Mouse (Mus musculus): ENCODE results near the gene Arl16. TPM values are rescaled to one million over a fixed set of nuclear protein-coding genes. Genes with fewer than 3 reads are reported as not detected.

The Arl16 gene
- polyA plus RNA-seq, 1 experiment from 2014 or later, result 66.9 TPM

GRCm38 (mm10) chr11:120437152-120437856, 30.1 kb downstream of the Arl16 start, which contains the start of gene Nploc4:
Gene Nploc4, minus strand, starts transcription at chr11:120437708.
- Histone ChIP-seq H3K9me3 (no peaks in the 10 kb centered on the region), H3K4me1 (peaks cover 14% of the 10 kb centered on the region), H3K4me3 (peak within 1 kb of the TSS; percentile 91), H3K36me3 (replicated peaks) (peaks cover 30% of the 10 kb centered on the region), H3K27ac (replicated peaks) (peak within 1 kb of the TSS; percentile 95), H3K27me3 (replicated peaks; ENCODE audit: low read depth, poor library complexity, severe bottlenecking) (no peaks in the 10 kb centered on the region)
- DNase-seq (ENCODE audit: low spot score), result peak; percentile 95
- WGBS, result under 1% methylated on average over 77 of the region's 77 CpGs

GRCm38 (mm10) chr11:120426727-120427126, 40.7 kb downstream of the Arl16 start:
- WGBS, result 94% methylated on average over 3 of the region's 3 CpGs
- peaks cover 95% of the 10 kb centered on the region for H3K36me3 ChIP-seq (replicated peaks)
- H3K27me3 ChIP-seq (replicated peaks; ENCODE audit: low read depth, poor library complexity, severe bottlenecking), result no peaks in the 10 kb centered on the region
- no peaks in the 10 kb centered on the region for H3K4me1 ChIP-seq
- H3K4me3 ChIP-seq, result no peak overlapping the region
- no peak overlapping the region for H3K27ac ChIP-seq (replicated peaks)
- H3K9me3 ChIP-seq, result no peaks in the 10 kb centered on the region
- no peak for DNase-seq (ENCODE audit: low spot score)

- H3K27me3 ChIP-seq (replicated peaks; ENCODE audit: low read depth, poor library complexity, severe bottlenecking), result no peaks in the 10 kb centered on the region
- DNase-seq (ENCODE audit: low spot score), result peak; percentile 68
- no peaks in the 10 kb centered on the region for H3K4me1 ChIP-seq
Observed at GRCm38 (mm10) chr11:120423569-120424295, 43.7 kb downstream of the Arl16 start.

GRCm38 (mm10) chr11:120422651-120423568, 44.5 kb downstream of the Arl16 start:
- no peak for DNase-seq (ENCODE audit: low spot score)
- peaks cover 96% of the 10 kb centered on the region for H3K36me3 ChIP-seq (replicated peaks)
- H3K9me3 ChIP-seq, result no peaks in the 10 kb centered on the region
- H3K27me3 ChIP-seq (replicated peaks; ENCODE audit: low read depth, poor library complexity, severe bottlenecking), result no peaks in the 10 kb centered on the region
- no peaks in the 10 kb centered on the region for H3K4me1 ChIP-seq
- no peak overlapping the region for H3K27ac ChIP-seq (replicated peaks)
- 91% methylated on average over 13 of the region's 13 CpGs for WGBS
- no peak overlapping the region for H3K4me3 ChIP-seq

More at GRCm38 (mm10) chr11:120423569-120424295, 43.7 kb downstream of the Arl16 start:
- no peaks in the 10 kb centered on the region for H3K9me3 ChIP-seq
- 77% methylated on average over 9 of the region's 9 CpGs for WGBS
- no peak overlapping the region for H3K27ac ChIP-seq (replicated peaks)
- peaks cover 96% of the 10 kb centered on the region for H3K36me3 ChIP-seq (replicated peaks)
- H3K4me3 ChIP-seq, result no peak overlapping the region

GRCm38 (mm10) chr11:120418592-120418991, 48.8 kb downstream of the Arl16 start:
- Histone ChIP-seq H3K4me3 (no peak overlapping the region), H3K36me3 (replicated peaks) (peaks cover 98% of the 10 kb centered on the region)
- WGBS, result 94% methylated on average over 1 of the region's 1 CpGs

GRCm38 (mm10) chr11:120417852-120418251, 49.6 kb downstream of the Arl16 start:
- H3K4me3 ChIP-seq, result no peak overlapping the region
- H3K27me3 ChIP-seq (replicated peaks; ENCODE audit: low read depth, poor library complexity, severe bottlenecking), result no peaks in the 10 kb centered on the region
- no peaks in the 10 kb centered on the region for H3K4me1 ChIP-seq
- 94% methylated on average over 7 of the region's 7 CpGs for WGBS
- no peaks in the 10 kb centered on the region for H3K9me3 ChIP-seq
- no peak for DNase-seq (ENCODE audit: low spot score)
- no peak overlapping the region for H3K27ac ChIP-seq (replicated peaks)
- peaks cover 98% of the 10 kb centered on the region for H3K36me3 ChIP-seq (replicated peaks)

More at GRCm38 (mm10) chr11:120418592-120418991, 48.8 kb downstream of the Arl16 start:
- DNase-seq (ENCODE audit: low spot score), result no peak
- Histone ChIP-seq H3K4me1 (no peaks in the 10 kb centered on the region), H3K27me3 (replicated peaks; ENCODE audit: low read depth, poor library complexity, severe bottlenecking) (no peaks in the 10 kb centered on the region), H3K27ac (replicated peaks) (no peak overlapping the region), H3K9me3 (no peaks in the 10 kb centered on the region)

Other genes with a start within 250 kb of the Arl16 start
- gene Bahcc1, start 234.7 kb downstream of the Arl16 start, polyA plus RNA-seq (2016; fragmentation: Nextera tagmentation; extraction: Ambion mirVana), result 18.0 and 18.4 TPM in 2 replicates
- 3,067 and 3,150 TPM in 2 replicates for gene Actg1, start 119.1 kb downstream of the Arl16 start, polyA plus RNA-seq (2016; fragmentation: Nextera tagmentation; extraction: Ambion mirVana)
- 0.10 and 0.19 TPM in 2 replicates for gene Fscn2, start 106.1 kb downstream of the Arl16 start, polyA plus RNA-seq (2016; fragmentation: Nextera tagmentation; extraction: Ambion mirVana)
- 38.3 and 39.0 TPM in 2 replicates for gene Faap100, start 88.8 kb downstream of the Arl16 start, polyA plus RNA-seq (2016; fragmentation: Nextera tagmentation; extraction: Ambion mirVana)
- 45.3 and 51.9 TPM in 2 replicates for gene Nploc4, start 29.9 kb downstream of the Arl16 start, polyA plus RNA-seq (2016; fragmentation: Nextera tagmentation; extraction: Ambion mirVana)
- gene Tspan10, start 25.0 kb downstream of the Arl16 start, polyA plus RNA-seq (2016; fragmentation: Nextera tagmentation; extraction: Ambion mirVana), result 0.69 and 1.5 TPM in 2 replicates
- 0.44 and 0.67 TPM in 2 replicates for gene Pde6g, start 14.1 kb downstream of the Arl16 start, polyA plus RNA-seq (2016; fragmentation: Nextera tagmentation; extraction: Ambion mirVana)
- 8.5 and 12.8 TPM in 2 replicates for gene Oxld1, start 9.5 kb downstream of the Arl16 start, polyA plus RNA-seq (2016; fragmentation: Nextera tagmentation; extraction: Ambion mirVana)
- gene Ccdc137, start 9.5 kb downstream of the Arl16 start, polyA plus RNA-seq (2016; fragmentation: Nextera tagmentation; extraction: Ambion mirVana), result 49.6 and 50.7 TPM in 2 replicates
- 206 and 216 TPM in 2 replicates for gene Mrpl12, start 17.0 kb upstream of the Arl16 start, polyA plus RNA-seq (2016; fragmentation: Nextera tagmentation; extraction: Ambion mirVana)
- gene Slc25a10, start 24.2 kb upstream of the Arl16 start, polyA plus RNA-seq (2016; fragmentation: Nextera tagmentation; extraction: Ambion mirVana), result 68.6 and 69.4 TPM in 2 replicates
- gene Gcgr, start 63.1 kb upstream of the Arl16 start, polyA plus RNA-seq (2016; fragmentation: Nextera tagmentation; extraction: Ambion mirVana), result 0.33 and 0.62 TPM in 2 replicates
- 201 and 221 TPM in 2 replicates for gene Mcrip1, start 82.1 kb upstream of the Arl16 start, polyA plus RNA-seq (2016; fragmentation: Nextera tagmentation; extraction: Ambion mirVana)
- not detected in 2 replicates for gene Ppp1r27, start 83.5 kb upstream of the Arl16 start, polyA plus RNA-seq (2016; fragmentation: Nextera tagmentation; extraction: Ambion mirVana)
- 556 and 565 TPM in 2 replicates for gene P4hb, start 105.6 kb upstream of the Arl16 start, polyA plus RNA-seq (2016; fragmentation: Nextera tagmentation; extraction: Ambion mirVana)
- 735 and 777 TPM in 2 replicates for gene Arhgdia, start 114.0 kb upstream of the Arl16 start, polyA plus RNA-seq (2016; fragmentation: Nextera tagmentation; extraction: Ambion mirVana)
- gene Alyref, start 130.8 kb upstream of the Arl16 start, polyA plus RNA-seq (2016; fragmentation: Nextera tagmentation; extraction: Ambion mirVana), result 620 and 640 TPM in 2 replicates
- gene Anapc11, start 130.8 kb upstream of the Arl16 start, polyA plus RNA-seq (2016; fragmentation: Nextera tagmentation; extraction: Ambion mirVana), result 192 and 198 TPM in 2 replicates
- gene Npb, start 140.9 kb upstream of the Arl16 start, polyA plus RNA-seq (2016; fragmentation: Nextera tagmentation; extraction: Ambion mirVana), result not detected in 2 replicates
- 142 and 145 TPM in 2 replicates for gene Pcyt2, start 150.3 kb upstream of the Arl16 start, polyA plus RNA-seq (2016; fragmentation: Nextera tagmentation; extraction: Ambion mirVana)
- gene Sirt7, start 157.6 kb upstream of the Arl16 start, polyA plus RNA-seq (2016; fragmentation: Nextera tagmentation; extraction: Ambion mirVana), result 27.7 and 29.5 TPM in 2 replicates
- gene Mafg, start 166.0 kb upstream of the Arl16 start, polyA plus RNA-seq (2016; fragmentation: Nextera tagmentation; extraction: Ambion mirVana), result 24.2 and 25.1 TPM in 2 replicates
- 32.7 and 33.7 TPM in 2 replicates for gene Pycr1, start 176.2 kb upstream of the Arl16 start, polyA plus RNA-seq (2016; fragmentation: Nextera tagmentation; extraction: Ambion mirVana)
- gene Myadml2, start 180.6 kb upstream of the Arl16 start, polyA plus RNA-seq (2016; fragmentation: Nextera tagmentation; extraction: Ambion mirVana), result not detected in 2 replicates
- 4.4 and 4.8 TPM in 2 replicates for gene Notum, start 193.6 kb upstream of the Arl16 start, polyA plus RNA-seq (2016; fragmentation: Nextera tagmentation; extraction: Ambion mirVana)
- 151 and 155 TPM in 2 replicates for gene Aspscr1, start 205.4 kb upstream of the Arl16 start, polyA plus RNA-seq (2016; fragmentation: Nextera tagmentation; extraction: Ambion mirVana)
- 119 and 124 TPM in 2 replicates for gene Cenpx, start 246.1 kb upstream of the Arl16 start, polyA plus RNA-seq (2016; fragmentation: Nextera tagmentation; extraction: Ambion mirVana)
- gene Lrrc45, start 246.3 kb upstream of the Arl16 start, polyA plus RNA-seq (2016; fragmentation: Nextera tagmentation; extraction: Ambion mirVana), result 56.8 and 58.9 TPM in 2 replicates

Measured in embryonic facial prominence, embryonic 10.5 days (tissue).